Mouse (Mus musculus) liver, postnatal 0 days (tissue): ENCODE measurements around the gene Ankdd1a.

Experiments used
- CTCF ChIP-seq: sonication (generic); IDR thresholded peaks from 2 replicates; pipeline ENCODE4 v1.5.1; 2016; ENCODE audit warnings: antibody characterized with exemption, low read depth
- EP300 ChIP-seq: IDR thresholded peaks from 2 replicates; pipeline ENCODE4 v1.6.1; 2016; ENCODE audit warnings: antibody characterized with exemption, low read depth, mild to moderate bottlenecking

GRCm38 (mm10) chr9:65514851-65515261 is 5.1 kb downstream of the Ankdd1a start:
- no peak for TF ChIP-seq CTCF
- TF ChIP-seq EP300: no peak
